Mouse (Mus musculus) embryonic facial prominence, embryonic 14.5 days (tissue): Measurements from ENCODE around the gene Gm49510. TPM values are rescaled to one million over a fixed set of nuclear protein-coding genes. Genes with fewer than 3 reads are reported as not detected.

ENCODE experiments used
- ATAC-seq: fragments of 200-750 bp; cut with Nextera tagmentation; 2 replicates; pipeline ENCODE4 v1.8.0; 2017; ENCODE audit warnings: low read depth, moderate number of reproducible peaks, moderate TSS enrichment
- DNase-seq: peaks from one replicate; pipeline ENCODE4 v3.0.0-alpha.2; 2015; ENCODE audit warnings: low spot score
- H3K27ac ChIP-seq: fragments of 300-500 bp; sonication (generic); replicated peaks from 2 replicates; pipeline ENCODE4 v1.5.1; 2014; ENCODE audit warnings: low read depth, mild to moderate bottlenecking, low read length, moderate library complexity
- H3K27me3 ChIP-seq: fragments of 300-500 bp; sonication (generic); replicated peaks from 2 replicates; pipeline ENCODE4 v1.6.1; 2014; ENCODE audit warnings: low read length; ENCODE audit not compliant: control insufficient read depth, insufficient read depth
- H3K36me3 ChIP-seq: fragments of 300-500 bp; sonication (generic); 2 replicates; pipeline ENCODE4 v1.6.1; 2014; ENCODE audit warnings: low read length, mixed read lengths; ENCODE audit not compliant: control insufficient read depth, insufficient read depth
- H3K4me1 ChIP-seq: fragments of 300-500 bp; sonication (generic); 2 replicates; pipeline ENCODE4 v1.6.1; 2014; ENCODE audit warnings: antibody characterized with exemption, low read length; ENCODE audit not compliant: control insufficient read depth, insufficient read depth
- H3K4me2 ChIP-seq: fragments of 300-500 bp; sonication (generic); 2 replicates; pipeline ENCODE4 v1.6.1; 2014; ENCODE audit warnings: low read depth, mild to moderate bottlenecking, low read length, moderate library complexity, mixed read lengths
- H3K4me3 ChIP-seq: fragments of 300-500 bp; sonication (generic); 2 replicates; pipeline ENCODE4 v1.5.1; 2014; ENCODE audit warnings: low read depth, mild to moderate bottlenecking, low read length
- H3K9ac ChIP-seq: fragments of 300-500 bp; sonication (generic); 2 replicates; pipeline ENCODE4 v1.6.1; 2014; ENCODE audit warnings: low read depth, mild to moderate bottlenecking, low read length, moderate library complexity, mixed read lengths
- H3K9me3 ChIP-seq: fragments of 300-500 bp; sonication (generic); 2 replicates; pipeline ENCODE4 v1.6.1; 2016; ENCODE audit warnings: low read length; ENCODE audit not compliant: control insufficient read depth
- WGBS: fragments of 180-500 bp; shearing (Covaris S2); extraction: QIAGEN DNeasy Blood & Tissue Kit; methylation state at CpG from one replicate; pipeline ENCODE4 v1.1.7; 2014; 5-methylcytosine and 5-hydroxymethylcytosine counted together
- polyA plus RNA-seq: library from polyadenylated mRNA; unstranded; fragments of >200 nt; fragmentation: Nextera tagmentation; extraction: Ambion mirVana; gene quantifications from 2 replicates; pipeline ENCODE4 v1.2.1, GENCODE M21; 2014

Gene Gm49510
- polyA plus RNA-seq, 1 experiment from 2014 or later, result 0.58 TPM

- Histone ChIP-seq H3K9me3 (no peaks in the 10 kb centered on the region), H3K27me3 (no peaks in the 10 kb centered on the region), H3K4me1 (peaks cover 22% of the 10 kb centered on the region), H3K27ac (0 out of 2 replicates have a peak overlapping the region, but pooled peaks have one; percentile 77), H3K36me3 (peaks cover 45% of the 10 kb centered on the region), H3K9ac (peak overlapping the region; percentile 83), H3K4me2 (peak overlapping the region; percentile 81), H3K4me3 (peak overlapping the region; percentile 80)
- 53% methylated on average over 6 of the region's 8 CpGs for WGBS
- DNase-seq (no peak), ATAC-seq (no peak)
These were observed 1.9 kb downstream of the Gm49510 start for GRCm38 (mm10) chr15:78901422-78901789.

GRCm38 (mm10) chr15:78903243-78903642 is 3.8 kb downstream of the Gm49510 start:
- H3K4me2 ChIP-seq, result no peak overlapping the region
- H3K9ac ChIP-seq, result 0 out of 2 replicates have a peak overlapping the region, but pooled peaks have one; percentile 26

GRCm38 (mm10) chr15:78908399-78908798 is 8.9 kb downstream of the Gm49510 start:
- DNase-seq (peak; percentile 64), ATAC-seq (no peak)
- Histone ChIP-seq H3K36me3 (peaks cover 90% of the 10 kb centered on the region), H3K27me3 (no peaks in the 10 kb centered on the region), H3K4me3 (no peak overlapping the region), H3K9me3 (no peaks in the 10 kb centered on the region), H3K27ac (no peak overlapping the region), H3K9ac (no peak overlapping the region), H3K4me1 (no peaks in the 10 kb centered on the region), H3K4me2 (no peak overlapping the region)
- 69% methylated on average over 7 of the region's 7 CpGs for WGBS

More at GRCm38 (mm10) chr15:78903243-78903642, 3.8 kb downstream of the Gm49510 start:
- Histone ChIP-seq H3K4me3 (no peak overlapping the region), H3K36me3 (peaks cover 63% of the 10 kb centered on the region), H3K27me3 (no peaks in the 10 kb centered on the region), H3K4me1 (peaks cover 18% of the 10 kb centered on the region), H3K9me3 (no peaks in the 10 kb centered on the region), H3K27ac (no peak overlapping the region)
- ATAC-seq (peak; percentile 16; the same call in 1 of the 2 replicates), DNase-seq (peak; percentile 82)
- 2% methylated on average over 2 of the region's 2 CpGs for WGBS

GRCm38 (mm10) chr15:78908982-78909381 is 9.5 kb downstream of the Gm49510 start:
- H3K9ac ChIP-seq, result no peak overlapping the region
- WGBS, result 80% methylated on average over 8 of the region's 8 CpGs
- H3K27ac ChIP-seq, result no peak overlapping the region
- no peaks in the 10 kb centered on the region for H3K9me3 ChIP-seq
- H3K4me2 ChIP-seq, result no peak overlapping the region
- peaks cover 84% of the 10 kb centered on the region for H3K36me3 ChIP-seq
- no peaks in the 10 kb centered on the region for H3K4me1 ChIP-seq
- no peaks in the 10 kb centered on the region for H3K27me3 ChIP-seq
- DNase-seq, result no peak
- H3K4me3 ChIP-seq, result no peak overlapping the region
- no peak for ATAC-seq

GRCm38 (mm10) chr15:78912040-78912439 is 12.6 kb downstream of the Gm49510 start:
- Histone ChIP-seq H3K36me3 (peaks cover 54% of the 10 kb centered on the region), H3K27me3 (no peaks in the 10 kb centered on the region), H3K4me3 (no peak overlapping the region), H3K4me2 (no peak overlapping the region), H3K4me1 (peaks cover 23% of the 10 kb centered on the region), H3K9me3 (no peaks in the 10 kb centered on the region), H3K9ac (no peak overlapping the region), H3K27ac (no peak overlapping the region)
- ATAC-seq, result no peak
- peak; percentile 63 for DNase-seq
- WGBS, result 38% methylated on average over 9 of the region's 9 CpGs

GRCm38 (mm10) chr15:78913632-78914090 is 14.2 kb downstream of the Gm49510 start, which contains the start of gene Pdxp:
Pdxp (plus strand) TSS chr15:78913919.
- H3K4me1 ChIP-seq, result peaks cover 23% of the 10 kb centered on the region
- H3K9me3 ChIP-seq, result no peaks in the 10 kb centered on the region
- H3K27ac ChIP-seq, result peak within 1 kb of the TSS; percentile 90
- peaks cover 43% of the 10 kb centered on the region for H3K36me3 ChIP-seq
- DNase-seq (peak; percentile 100), ATAC-seq (peak; percentile 94)
- H3K27me3 ChIP-seq, result no peaks in the 10 kb centered on the region
- H3K4me2 ChIP-seq, result peak within 1 kb of the TSS; percentile 96
- H3K9ac ChIP-seq, result peak within 1 kb of the TSS; percentile 83
- under 1% methylated on average over 25 of the region's 51 CpGs for WGBS
- peak within 1 kb of the TSS; percentile 74 for H3K4me3 ChIP-seq

GRCm38 (mm10) chr15:78914091-78914822 is 14.8 kb downstream of the Gm49510 start:
- DNase-seq (no peak), ATAC-seq (peak; percentile 63)
- peaks cover 23% of the 10 kb centered on the region for H3K4me1 ChIP-seq
- H3K36me3 ChIP-seq, result peaks cover 41% of the 10 kb centered on the region
- H3K27me3 ChIP-seq, result no peaks in the 10 kb centered on the region
- no peaks in the 10 kb centered on the region for H3K9me3 ChIP-seq
- H3K4me3 ChIP-seq, result peak overlapping the region; percentile 74
- under 1% methylated on average over 44 of the region's 87 CpGs for WGBS
- H3K4me2 ChIP-seq, result peak overlapping the region; percentile 96
- peak overlapping the region; percentile 90 for H3K27ac ChIP-seq
- peak overlapping the region; percentile 83 for H3K9ac ChIP-seq

GRCm38 (mm10) chr15:78914823-78915659 is 15.6 kb downstream of the Gm49510 start:
- ATAC-seq, result no peak
- WGBS, result 37% methylated on average over 8 of the region's 8 CpGs
- peak overlapping the region; percentile 96 for H3K4me2 ChIP-seq
- H3K27ac ChIP-seq, result peak overlapping the region; percentile 90
- DNase-seq, result no peak
- peak overlapping the region; percentile 83 for H3K9ac ChIP-seq
- H3K4me3 ChIP-seq, result peak overlapping the region; percentile 74
- no peaks in the 10 kb centered on the region for H3K9me3 ChIP-seq
- peaks cover 36% of the 10 kb centered on the region for H3K36me3 ChIP-seq
- no peaks in the 10 kb centered on the region for H3K27me3 ChIP-seq
- H3K4me1 ChIP-seq, result peaks cover 23% of the 10 kb centered on the region
